In the genomic region with DNA sequence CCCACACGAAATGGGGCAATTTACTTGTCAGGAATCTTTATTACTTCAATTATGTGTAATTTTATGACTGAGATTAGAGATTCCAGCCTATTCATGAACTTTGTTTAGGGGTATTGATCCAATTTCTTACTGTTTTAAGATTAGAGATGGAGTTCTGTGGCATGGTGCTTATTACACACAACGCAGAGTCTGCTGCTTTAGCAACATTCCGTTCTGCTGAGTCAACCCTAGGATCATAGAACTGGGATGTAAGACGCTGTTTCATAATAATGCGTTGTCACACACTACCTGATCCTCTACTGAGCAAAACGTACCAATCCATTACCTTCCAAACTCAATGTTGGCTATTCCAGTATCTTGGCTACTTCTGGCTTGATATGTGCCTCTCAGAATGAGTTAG, we compare ENCODE assay signal across 30 mouse cellular contexts.
"Had no signal": no experiment of that assay in that cellular context is flagged by ENCODE, and none has a peak within 500 bp of the region (broad histone marks: within the 10 kb centered on the region; RNA-seq: fewer than 3 reads in every experiment).

No protein-coding gene starts in this region.

- ATAC-seq: liver, embryonic 12.5 days; liver, postnatal 0 days; lung, postnatal 0 days; midbrain, embryonic 13.5 days; midbrain, embryonic 15.5 days; midbrain, embryonic 16.5 days had no signal

- H3K4me1 ChIP-seq: limb, embryonic 10.5 days; limb, embryonic 12.5 days; limb, embryonic 13.5 days; limb, embryonic 15.5 days; liver, embryonic 12.5 days; liver, embryonic 13.5 days; liver, embryonic 15.5 days; lung, embryonic 15.5 days; megakaryocyte, embryonic 14.5 days; midbrain, embryonic 12.5 days; midbrain, embryonic 13.5 days; midbrain, embryonic 15.5 days; neural tube, embryonic 12.5 days had no signal

- H3K4me3 ChIP-seq: limb, embryonic 10.5 days; limb, embryonic 12.5 days; limb, embryonic 13.5 days; limb, embryonic 15.5 days; liver, embryonic 12.5 days; liver, embryonic 13.5 days; liver, embryonic 15.5 days; lung, embryonic 15.5 days; megakaryocyte, embryonic 14.5 days; midbrain, embryonic 12.5 days; midbrain, embryonic 13.5 days; midbrain, embryonic 15.5 days; myocyte; neural tube, embryonic 12.5 days had no signal

- H3K9me3 ChIP-seq: limb, embryonic 10.5 days; limb, embryonic 13.5 days; limb, embryonic 15.5 days; liver, embryonic 12.5 days; liver, embryonic 13.5 days; liver, embryonic 15.5 days; lung, embryonic 15.5 days; midbrain, embryonic 12.5 days; midbrain, embryonic 13.5 days; midbrain, embryonic 15.5 days had no signal

- H3K36me3 ChIP-seq: limb, embryonic 10.5 days; limb, embryonic 12.5 days; limb, embryonic 13.5 days; limb, embryonic 15.5 days; liver, embryonic 12.5 days; liver, embryonic 13.5 days; liver, embryonic 15.5 days; lung, embryonic 15.5 days; midbrain, embryonic 12.5 days; midbrain, embryonic 13.5 days; midbrain, embryonic 15.5 days; neural tube, embryonic 12.5 days had no signal

- H3K9ac ChIP-seq: limb, embryonic 12.5 days; limb, embryonic 13.5 days; limb, embryonic 15.5 days; liver, embryonic 12.5 days; liver, embryonic 13.5 days; liver, embryonic 14.5 days; liver, embryonic 15.5 days; liver, postnatal 0 days; lung, embryonic 14.5 days; lung, embryonic 15.5 days; midbrain, embryonic 12.5 days; midbrain, embryonic 13.5 days; midbrain, embryonic 15.5 days; neural tube, embryonic 12.5 days had no signal

- DNase-seq: left cerebral cortex, postnatal 4 days; liver; liver, embryonic 13.5 days; liver, postnatal 0 days; lung, adult 18-20 months; lung, adult 2 months; lung, embryonic 14.5 days; lung, postnatal 10 days; lung, postnatal 14 days; lung, postnatal 36 days; lung, postnatal 4 days had no signal

- H3K27me3 ChIP-seq: limb, embryonic 12.5 days; limb, embryonic 13.5 days; limb, embryonic 15.5 days; liver, embryonic 12.5 days; liver, embryonic 13.5 days; liver, embryonic 15.5 days; lung, embryonic 15.5 days; megakaryocyte, embryonic 14.5 days; midbrain, embryonic 12.5 days; midbrain, embryonic 13.5 days; midbrain, embryonic 15.5 days; neural tube, embryonic 12.5 days had no signal

- H3K4me2 ChIP-seq: limb, embryonic 12.5 days; limb, embryonic 13.5 days; limb, embryonic 15.5 days; liver, embryonic 11.5 days; liver, embryonic 12.5 days; liver, embryonic 13.5 days; liver, embryonic 15.5 days; lung, embryonic 14.5 days; lung, embryonic 15.5 days; midbrain, embryonic 11.5 days; midbrain, embryonic 12.5 days; midbrain, embryonic 13.5 days; midbrain, embryonic 15.5 days; neural tube, embryonic 12.5 days had no signal

- H3K27ac ChIP-seq: limb, embryonic 10.5 days; limb, embryonic 12.5 days; limb, embryonic 13.5 days; limb, embryonic 15.5 days; liver, embryonic 12.5 days; liver, embryonic 13.5 days; liver, embryonic 14.5 days; liver, embryonic 15.5 days; lung, embryonic 15.5 days; macrophage; midbrain, embryonic 12.5 days; midbrain, embryonic 13.5 days; midbrain, embryonic 15.5 days; neural tube, embryonic 12.5 days had no signal
